Mouse (Mus musculus): ENCODE results near the gene Trpm3. TPM values are rescaled to one million over a fixed set of nuclear protein-coding genes. Genes with fewer than 3 reads are reported as not detected.

Gene Trpm3
- polyA plus RNA-seq, 1 experiment from 2014 or later: 23.3 TPM

GRCm38 (mm10) chr19:22965470-22965869 is 826.6 kb downstream of the Trpm3 start:
- no peak overlapping the region for H3K9ac ChIP-seq (replicated peaks; ENCODE audit: low read depth, low read length)
- no peak overlapping the region for H3K4me3 ChIP-seq (ENCODE audit: low read depth, low read length)
- no peak overlapping the region for H3K4me2 ChIP-seq (ENCODE audit: low read depth, low read length)
- no peaks in the 10 kb centered on the region for H3K27me3 ChIP-seq (ENCODE audit: control insufficient read depth, insufficient read depth, low read length)
- H3K4me1 ChIP-seq (ENCODE audit: control insufficient read depth, insufficient read depth, low read length): 0 out of 2 replicates have a peak, but pooled peaks cover 2% of the 10 kb centered on the region
- 78% methylated on average over 6 of the region's 6 CpGs for WGBS
- H3K36me3 ChIP-seq (ENCODE audit: control insufficient read depth, insufficient read depth, low read length): no peaks in the 10 kb centered on the region
- ATAC-seq (ENCODE audit: low read depth): no peak
- H3K9me3 ChIP-seq (ENCODE audit: control insufficient read depth, low read length): no peaks in the 10 kb centered on the region
- no peak overlapping the region for H3K27ac ChIP-seq (ENCODE audit: low read depth, low read length)

GRCm38 (mm10) chr19:22973294-22973693 is 834.4 kb downstream of the Trpm3 start:
- Histone ChIP-seq H3K4me2 (ENCODE audit: low read depth, low read length) (no peak overlapping the region), H3K36me3 (ENCODE audit: control insufficient read depth, insufficient read depth, low read length) (no peaks in the 10 kb centered on the region), H3K4me3 (ENCODE audit: low read depth, low read length) (no peak overlapping the region), H3K4me1 (ENCODE audit: control insufficient read depth, insufficient read depth, low read length) (no peaks in the 10 kb centered on the region), H3K9me3 (ENCODE audit: control insufficient read depth, low read length) (no peaks in the 10 kb centered on the region), H3K27me3 (ENCODE audit: control insufficient read depth, insufficient read depth, low read length) (no peaks in the 10 kb centered on the region), H3K27ac (ENCODE audit: low read depth, low read length) (no peak overlapping the region), H3K9ac (replicated peaks; ENCODE audit: low read depth, low read length) (no peak overlapping the region)
- ATAC-seq (ENCODE audit: low read depth): no peak
- 92% methylated on average over 3 of the region's 3 CpGs for WGBS

- Histone ChIP-seq H3K9me3 (ENCODE audit: control insufficient read depth, low read length) (no peaks in the 10 kb centered on the region), H3K4me2 (ENCODE audit: low read depth, low read length) (no peak overlapping the region), H3K4me1 (ENCODE audit: control insufficient read depth, insufficient read depth, low read length) (no peaks in the 10 kb centered on the region), H3K27me3 (ENCODE audit: control insufficient read depth, insufficient read depth, low read length) (no peaks in the 10 kb centered on the region), H3K4me3 (ENCODE audit: low read depth, low read length) (no peak overlapping the region), H3K9ac (replicated peaks; ENCODE audit: low read depth, low read length) (no peak overlapping the region), H3K36me3 (ENCODE audit: control insufficient read depth, insufficient read depth, low read length) (no peaks in the 10 kb centered on the region), H3K27ac (ENCODE audit: low read depth, low read length) (no peak overlapping the region)
- ATAC-seq (ENCODE audit: low read depth): no peak
- 89% methylated on average over 5 of the region's 5 CpGs for WGBS
Observed at GRCm38 (mm10) chr19:22973727-22974126, 834.9 kb downstream of the Trpm3 start.

- Histone ChIP-seq H3K4me3 (ENCODE audit: low read depth, low read length) (no peak overlapping the region), H3K27me3 (ENCODE audit: control insufficient read depth, insufficient read depth, low read length) (no peaks in the 10 kb centered on the region), H3K4me1 (ENCODE audit: control insufficient read depth, insufficient read depth, low read length) (no peaks in the 10 kb centered on the region), H3K9ac (replicated peaks; ENCODE audit: low read depth, low read length) (no peak overlapping the region), H3K9me3 (ENCODE audit: control insufficient read depth, low read length) (no peaks in the 10 kb centered on the region), H3K36me3 (ENCODE audit: control insufficient read depth, insufficient read depth, low read length) (no peaks in the 10 kb centered on the region), H3K27ac (ENCODE audit: low read depth, low read length) (no peak overlapping the region), H3K4me2 (ENCODE audit: low read depth, low read length) (no peak overlapping the region)
- WGBS: 96% methylated on average over 5 of the region's 5 CpGs
- ATAC-seq (ENCODE audit: low read depth): no peak
Observed at GRCm38 (mm10) chr19:22975801-22976200, 837.0 kb downstream of the Trpm3 start.

GRCm38 (mm10) chr19:22977508-22977907 is 838.7 kb downstream of the Trpm3 start:
- Histone ChIP-seq H3K4me1 (ENCODE audit: control insufficient read depth, insufficient read depth, low read length) (no peaks in the 10 kb centered on the region), H3K4me3 (ENCODE audit: low read depth, low read length) (no peak overlapping the region), H3K4me2 (ENCODE audit: low read depth, low read length) (no peak overlapping the region), H3K36me3 (ENCODE audit: control insufficient read depth, insufficient read depth, low read length) (no peaks in the 10 kb centered on the region), H3K9ac (replicated peaks; ENCODE audit: low read depth, low read length) (no peak overlapping the region), H3K27ac (ENCODE audit: low read depth, low read length) (no peak overlapping the region), H3K27me3 (ENCODE audit: control insufficient read depth, insufficient read depth, low read length) (no peaks in the 10 kb centered on the region), H3K9me3 (ENCODE audit: control insufficient read depth, low read length) (no peaks in the 10 kb centered on the region)
- ATAC-seq (ENCODE audit: low read depth): no peak
- WGBS: 70% methylated on average over 5 of the region's 5 CpGs

GRCm38 (mm10) chr19:22978763-22979162 is 839.9 kb downstream of the Trpm3 start:
- Histone ChIP-seq H3K27me3 (ENCODE audit: control insufficient read depth, insufficient read depth, low read length) (no peaks in the 10 kb centered on the region), H3K36me3 (ENCODE audit: control insufficient read depth, insufficient read depth, low read length) (no peaks in the 10 kb centered on the region), H3K27ac (ENCODE audit: low read depth, low read length) (no peak overlapping the region), H3K9ac (replicated peaks; ENCODE audit: low read depth, low read length) (no peak overlapping the region), H3K4me1 (ENCODE audit: control insufficient read depth, insufficient read depth, low read length) (no peaks in the 10 kb centered on the region), H3K4me3 (ENCODE audit: low read depth, low read length) (no peak overlapping the region), H3K9me3 (ENCODE audit: control insufficient read depth, low read length) (no peaks in the 10 kb centered on the region), H3K4me2 (ENCODE audit: low read depth, low read length) (no peak overlapping the region)
- 96% methylated on average over 7 of the region's 7 CpGs for WGBS
- ATAC-seq (ENCODE audit: low read depth): no peak

- Histone ChIP-seq H3K4me2 (ENCODE audit: low read depth, low read length) (no peak overlapping the region), H3K27me3 (ENCODE audit: control insufficient read depth, insufficient read depth, low read length) (no peaks in the 10 kb centered on the region), H3K9me3 (ENCODE audit: control insufficient read depth, low read length) (no peaks in the 10 kb centered on the region), H3K9ac (replicated peaks; ENCODE audit: low read depth, low read length) (no peak overlapping the region), H3K27ac (ENCODE audit: low read depth, low read length) (no peak overlapping the region), H3K4me3 (ENCODE audit: low read depth, low read length) (no peak overlapping the region), H3K36me3 (ENCODE audit: control insufficient read depth, insufficient read depth, low read length) (no peaks in the 10 kb centered on the region), H3K4me1 (ENCODE audit: control insufficient read depth, insufficient read depth, low read length) (no peaks in the 10 kb centered on the region)
- no peak for ATAC-seq (ENCODE audit: low read depth)
- WGBS: 79% methylated on average over 1 of the region's 1 CpGs
Observed at GRCm38 (mm10) chr19:22979191-22979590, 840.3 kb downstream of the Trpm3 start.

- Histone ChIP-seq H3K4me3 (ENCODE audit: low read depth, low read length) (no peak overlapping the region), H3K27me3 (ENCODE audit: control insufficient read depth, insufficient read depth, low read length) (no peaks in the 10 kb centered on the region), H3K9ac (replicated peaks; ENCODE audit: low read depth, low read length) (no peak overlapping the region), H3K4me1 (ENCODE audit: control insufficient read depth, insufficient read depth, low read length) (no peaks in the 10 kb centered on the region), H3K4me2 (ENCODE audit: low read depth, low read length) (no peak overlapping the region), H3K27ac (ENCODE audit: low read depth, low read length) (no peak overlapping the region), H3K9me3 (ENCODE audit: control insufficient read depth, low read length) (no peaks in the 10 kb centered on the region), H3K36me3 (ENCODE audit: control insufficient read depth, insufficient read depth, low read length) (no peaks in the 10 kb centered on the region)
- no peak for ATAC-seq (ENCODE audit: low read depth)
- WGBS: 94% methylated on average over 12 of the region's 12 CpGs
Observed at GRCm38 (mm10) chr19:22987914-22988313, 849.1 kb downstream of the Trpm3 start.

GRCm38 (mm10) chr19:22993946-22994345 is 855.1 kb downstream of the Trpm3 start:
- Histone ChIP-seq H3K27ac (ENCODE audit: low read depth, low read length) (no peak overlapping the region), H3K27me3 (ENCODE audit: control insufficient read depth, insufficient read depth, low read length) (no peaks in the 10 kb centered on the region), H3K4me1 (ENCODE audit: control insufficient read depth, insufficient read depth, low read length) (no peaks in the 10 kb centered on the region), H3K36me3 (ENCODE audit: control insufficient read depth, insufficient read depth, low read length) (no peaks in the 10 kb centered on the region), H3K9ac (replicated peaks; ENCODE audit: low read depth, low read length) (no peak overlapping the region), H3K4me2 (ENCODE audit: low read depth, low read length) (no peak overlapping the region), H3K4me3 (ENCODE audit: low read depth, low read length) (no peak overlapping the region), H3K9me3 (ENCODE audit: control insufficient read depth, low read length) (no peaks in the 10 kb centered on the region)
- no peak for ATAC-seq (ENCODE audit: low read depth)
- WGBS: 81% methylated on average over 4 of the region's 4 CpGs

- Histone ChIP-seq H3K36me3 (ENCODE audit: control insufficient read depth, insufficient read depth, low read length) (no peaks in the 10 kb centered on the region), H3K9me3 (ENCODE audit: control insufficient read depth, low read length) (no peaks in the 10 kb centered on the region), H3K27me3 (ENCODE audit: control insufficient read depth, insufficient read depth, low read length) (no peaks in the 10 kb centered on the region), H3K27ac (ENCODE audit: low read depth, low read length) (no peak overlapping the region), H3K9ac (replicated peaks; ENCODE audit: low read depth, low read length) (no peak overlapping the region), H3K4me1 (ENCODE audit: control insufficient read depth, insufficient read depth, low read length) (no peaks in the 10 kb centered on the region), H3K4me3 (ENCODE audit: low read depth, low read length) (no peak overlapping the region), H3K4me2 (ENCODE audit: low read depth, low read length) (no peak overlapping the region)
- 92% methylated on average over 5 of the region's 5 CpGs for WGBS
- ATAC-seq (ENCODE audit: low read depth): no peak
Observed at GRCm38 (mm10) chr19:22994531-22994930, 855.7 kb downstream of the Trpm3 start.

All from neural tube, embryonic 14.5 days (tissue).